Mouse (Mus musculus): ENCODE measurements around the gene Tmem131.

DNA sequence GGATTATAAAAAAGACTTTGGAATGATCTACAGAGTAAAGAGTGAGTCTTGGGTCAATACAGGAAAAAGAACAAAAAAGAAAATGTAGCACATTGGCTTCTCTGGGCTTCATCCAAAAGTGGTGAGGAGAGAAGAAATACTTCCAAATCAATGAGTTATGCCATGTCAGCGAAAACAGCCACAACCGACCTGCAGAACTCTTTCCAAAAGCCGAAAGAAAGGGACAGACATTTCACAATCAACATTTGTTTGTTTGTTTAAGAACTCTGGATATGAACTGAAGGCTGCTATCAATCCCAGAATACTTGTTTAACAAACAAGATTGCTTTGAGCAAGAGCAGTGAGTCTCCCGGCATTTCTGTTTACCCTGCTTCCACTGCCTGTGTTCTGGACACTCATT is 33.3 kb upstream of the Tmem131 start:
- TF ChIP-seq POLR2A (IDR thresholded peaks at IDR 0.05; ENCODE audit: borderline replicate concordance, control insufficient read depth, low read depth, low read length) (no peak), CTCF (IDR thresholded peaks at IDR 0.05; ENCODE audit: control insufficient read depth, insufficient read depth, low read length) (no peak)
